Mouse (Mus musculus) hindbrain, embryonic 14.5 days (tissue): Measurements from ENCODE around the gene Fpr3. TPM values are rescaled to one million over a fixed set of nuclear protein-coding genes. Genes with fewer than 3 reads are reported as not detected.
"Not testable (repeated sequence)": the region's sequence is repeated elsewhere in the genome, so short reads cannot be mapped to it uniquely, and the experiment has no call there.

ENCODE experiments used
- ATAC-seq: fragments of 200-750 bp; cut with Nextera tagmentation; 2 replicates; pipeline ENCODE4 v1.8.0; 2017; ENCODE audit warnings: moderate number of reproducible peaks, mild to moderate bottlenecking, moderate TSS enrichment, moderate library complexity; ENCODE audit not compliant: low FRiP score
- DNase-seq: peaks from one replicate; pipeline ENCODE4 v3.0.0-alpha.2; 2015; ENCODE audit warnings: low spot score
- H3K27ac ChIP-seq: fragments of 300-500 bp; sonication (generic); 2 replicates; pipeline ENCODE4 v1.5.1; 2014; ENCODE audit warnings: mild to moderate bottlenecking, moderate library complexity
- H3K27me3 ChIP-seq: fragments of 300-500 bp; sonication (generic); 2 replicates; pipeline ENCODE4 v1.6.1; 2014; ENCODE audit warnings: mild to moderate bottlenecking, low read length, mixed read lengths; ENCODE audit not compliant: control insufficient read depth, insufficient read depth
- H3K36me3 ChIP-seq: fragments of 300-500 bp; sonication (generic); replicated peaks from 2 replicates; pipeline ENCODE4 v1.6.1; 2014; ENCODE audit not compliant: control insufficient read depth, insufficient read depth
- H3K4me1 ChIP-seq: fragments of 300-500 bp; sonication (generic); replicated peaks from 2 replicates; pipeline ENCODE4 v1.6.1; 2014; ENCODE audit warnings: antibody characterized with exemption, low read length, mixed read lengths; ENCODE audit not compliant: control insufficient read depth, insufficient read depth
- H3K4me2 ChIP-seq: fragments of 300-500 bp; sonication (generic); replicated peaks from 2 replicates; pipeline ENCODE4 v1.6.1; 2014; ENCODE audit warnings: mild to moderate bottlenecking, moderate library complexity
- H3K4me3 ChIP-seq: fragments of 300-500 bp; sonication (generic); replicated peaks from 2 replicates; pipeline ENCODE4 v1.5.1; 2014; ENCODE audit warnings: mild to moderate bottlenecking, low read length
- H3K9ac ChIP-seq: fragments of 300-500 bp; sonication (generic); 2 replicates; pipeline ENCODE4 v1.6.1; 2014
- H3K9me3 ChIP-seq: fragments of 300-500 bp; sonication (generic); 2 replicates; pipeline ENCODE4 v1.6.1; 2016; ENCODE audit warnings: low read length; ENCODE audit not compliant: control insufficient read depth
- WGBS: fragments of 180-500 bp; shearing (Covaris S2); extraction: QIAGEN DNeasy Blood & Tissue Kit; methylation state at CpG from one replicate; pipeline ENCODE4 v1.1.7; 2014; 5-methylcytosine and 5-hydroxymethylcytosine counted together
- polyA plus RNA-seq: library from polyadenylated mRNA; unstranded; fragments of >200 nt; fragmentation: Nextera tagmentation; extraction: Ambion mirVana; gene quantifications from 2 replicates; pipeline ENCODE4 v1.2.1, GENCODE M21; 2014

Fpr3 gene
- not detected in 2 replicates for polyA plus RNA-seq

GRCm38 (mm10) chr17:17887774-17888248, at the start of gene Fpr3, which contains the start of gene Fpr2:
TSS of gene Fpr3 (plus strand) at chr17:17887852.
TSS of gene Fpr2 (plus strand) at chr17:17887824.
- Histone ChIP-seq H3K9me3 (no peaks in the 10 kb centered on the region), H3K27me3 (no peaks in the 10 kb centered on the region), H3K4me1 (no peaks in the 10 kb centered on the region), H3K4me3 (no peak within 1 kb of the TSS), H3K4me2 (no peak within 1 kb of the TSS), H3K36me3 (no peaks in the 10 kb centered on the region), H3K9ac (no peak within 1 kb of the TSS), H3K27ac (no peak within 1 kb of the TSS)
- DNase-seq (no peak), ATAC-seq (no peak)
- 58% methylated on average over 1 of the region's 1 CpGs for WGBS

- H3K4me2 ChIP-seq = peak overlapping the region; percentile 72
- DNase-seq (peak; percentile 91), ATAC-seq (peak; percentile 97)
- no peaks in the 10 kb centered on the region for H3K27me3 ChIP-seq
- H3K9ac ChIP-seq = peak overlapping the region; percentile 63
- H3K27ac ChIP-seq = peak overlapping the region; percentile 84
- under 1% methylated on average over 43 of the region's 43 CpGs for WGBS
- H3K36me3 ChIP-seq = peaks cover 40% of the 10 kb centered on the region
- H3K4me3 ChIP-seq = peak overlapping the region; percentile 37
- H3K9me3 ChIP-seq = no peaks in the 10 kb centered on the region
- peaks cover 45% of the 10 kb centered on the region for H3K4me1 ChIP-seq
These were observed 49.5 kb upstream of the Fpr3 start for GRCm38 (mm10) chr17:17837919-17838701.

GRCm38 (mm10) chr17:17839276-17839675, 48.4 kb upstream of the Fpr3 start:
- Histone ChIP-seq H3K4me3 (no peak overlapping the region), H3K9me3 (no peaks in the 10 kb centered on the region), H3K36me3 (peaks cover 32% of the 10 kb centered on the region), H3K4me2 (peak overlapping the region; percentile 72; the same call in 1 of the 2 replicates), H3K27me3 (no peaks in the 10 kb centered on the region), H3K4me1 (peaks cover 36% of the 10 kb centered on the region), H3K27ac (no peak overlapping the region), H3K9ac (peak overlapping the region; percentile 63; the same call in 1 of the 2 replicates)
- WGBS = 91% methylated on average over 2 of the region's 2 CpGs
- DNase-seq (no peak), ATAC-seq (no peak)

- 90% methylated on average over 7 of the region's 7 CpGs for WGBS
- Histone ChIP-seq H3K4me3 (no peak overlapping the region), H3K4me1 (peaks cover 25% of the 10 kb centered on the region), H3K9me3 (no peaks in the 10 kb centered on the region), H3K36me3 (peaks cover 32% of the 10 kb centered on the region), H3K27me3 (no peaks in the 10 kb centered on the region), H3K27ac (no peak overlapping the region), H3K9ac (no peak overlapping the region), H3K4me2 (no peak overlapping the region)
- ATAC-seq = no peak
- no peak for DNase-seq
These were observed 46.9 kb upstream of the Fpr3 start for GRCm38 (mm10) chr17:17840796-17841195.

GRCm38 (mm10) chr17:17843534-17844261, 44.0 kb upstream of the Fpr3 start:
- Histone ChIP-seq H3K9ac (no peak overlapping the region), H3K27me3 (no peaks in the 10 kb centered on the region), H3K4me3 (no peak overlapping the region), H3K9me3 (no peaks in the 10 kb centered on the region), H3K4me2 (no peak overlapping the region), H3K4me1 (peaks cover 9% of the 10 kb centered on the region; the same call in 1 of the 2 replicates), H3K36me3 (peaks cover 26% of the 10 kb centered on the region), H3K27ac (no peak overlapping the region)
- peak; percentile 43; the same call in 1 of the 2 replicates for ATAC-seq
- DNase-seq = no peak
- 75% methylated on average over 27 of the region's 27 CpGs for WGBS

- WGBS = 82% methylated on average over 3 of the region's 3 CpGs
- not testable (repeated sequence) for H3K4me1 ChIP-seq, H3K9ac ChIP-seq, H3K4me3 ChIP-seq, DNase-seq, H3K9me3 ChIP-seq, H3K27ac ChIP-seq, H3K27me3 ChIP-seq, ATAC-seq, H3K4me2 ChIP-seq
- H3K36me3 ChIP-seq = peaks cover 23% of the 10 kb centered on the region
These were observed 43.0 kb upstream of the Fpr3 start for GRCm38 (mm10) chr17:17844606-17845005.

GRCm38 (mm10) chr17:17845187-17846027, 42.2 kb upstream of the Fpr3 start:
- ATAC-seq (no peak), DNase-seq (no peak)
- WGBS = 71% methylated on average over 10 of the region's 10 CpGs
- Histone ChIP-seq H3K4me2 (no peak overlapping the region), H3K27ac (no peak overlapping the region), H3K9ac (no peak overlapping the region), H3K9me3 (no peaks in the 10 kb centered on the region), H3K36me3 (peaks cover 15% of the 10 kb centered on the region), H3K4me3 (no peak overlapping the region), H3K27me3 (no peaks in the 10 kb centered on the region), H3K4me1 (no peaks in the 10 kb centered on the region)

GRCm38 (mm10) chr17:17848988-17849387, 38.7 kb upstream of the Fpr3 start:
- Histone ChIP-seq H3K9me3 (no peaks in the 10 kb centered on the region), H3K27me3 (no peaks in the 10 kb centered on the region), H3K4me3 (no peak overlapping the region), H3K4me2 (no peak overlapping the region), H3K27ac (no peak overlapping the region), H3K4me1 (no peaks in the 10 kb centered on the region), H3K36me3 (no peaks in the 10 kb centered on the region), H3K9ac (no peak overlapping the region)
- DNase-seq (no peak), ATAC-seq (no peak)
- WGBS = 88% methylated on average over 2 of the region's 2 CpGs
